Mouse (Mus musculus) brown adipose tissue, adult 24 weeks (tissue): ENCODE data around the gene Ccdc57. TPM values are rescaled to one million over a fixed set of nuclear protein-coding genes. Genes with fewer than 3 reads are reported as not detected.

Experiments used
- H3K27ac ChIP-seq: fragments of 200-500 bp; replicated peaks from 2 replicates; pipeline ENCODE4 v1.5.1; 2012; ENCODE audit warnings: low read depth, mild to moderate bottlenecking, low read length
- H3K4me1 ChIP-seq: fragments of 200-500 bp; 2 replicates; pipeline ENCODE4 v1.6.1; 2012; ENCODE audit warnings: low read length, mixed read lengths; ENCODE audit not compliant: control insufficient read depth, insufficient read depth, insufficient read length
- H3K4me3 ChIP-seq: fragments of 200-500 bp; 2 replicates; pipeline ENCODE4 v1.5.1; 2012; ENCODE audit warnings: low read depth, mild to moderate bottlenecking, low read length, moderate library complexity; ENCODE audit not compliant: insufficient read depth
- polyA plus RNA-seq: library from polyadenylated mRNA; stranded (reverse); fragments of >200 nt; gene quantifications from 2 replicates; pipeline ENCODE4 v1.2.4, GENCODE M21; 2012; ENCODE audit not compliant: missing spikeins, insufficient read depth, insufficient read length

The Ccdc57 gene
- polyA plus RNA-seq, 1 experiment, result 7.1 TPM

DNA sequence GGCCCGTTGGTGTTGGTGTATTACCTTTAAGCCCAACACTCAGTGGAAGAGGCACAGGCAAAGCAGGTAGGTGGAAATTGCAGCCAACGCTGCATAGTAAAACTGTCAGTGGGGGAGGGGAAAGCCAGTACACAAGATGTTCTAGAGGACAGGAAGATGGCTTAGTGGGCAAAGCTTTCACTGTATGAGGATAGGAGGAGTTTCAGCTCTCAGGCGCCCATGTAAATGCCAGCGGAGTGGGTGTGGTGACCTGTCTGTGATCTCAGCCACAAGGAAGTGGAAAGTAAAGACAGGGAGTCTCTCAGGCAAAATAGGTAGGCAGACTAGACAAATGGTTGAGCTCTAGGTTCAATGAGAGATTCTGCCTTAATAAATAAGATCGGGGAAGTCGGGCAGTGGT is 8.3 kb upstream of the Ccdc57 start:
- Histone ChIP-seq H3K4me1 (no peaks in the 10 kb centered on the region), H3K27ac (no peak overlapping the region), H3K4me3 (no peak overlapping the region)

DNA sequence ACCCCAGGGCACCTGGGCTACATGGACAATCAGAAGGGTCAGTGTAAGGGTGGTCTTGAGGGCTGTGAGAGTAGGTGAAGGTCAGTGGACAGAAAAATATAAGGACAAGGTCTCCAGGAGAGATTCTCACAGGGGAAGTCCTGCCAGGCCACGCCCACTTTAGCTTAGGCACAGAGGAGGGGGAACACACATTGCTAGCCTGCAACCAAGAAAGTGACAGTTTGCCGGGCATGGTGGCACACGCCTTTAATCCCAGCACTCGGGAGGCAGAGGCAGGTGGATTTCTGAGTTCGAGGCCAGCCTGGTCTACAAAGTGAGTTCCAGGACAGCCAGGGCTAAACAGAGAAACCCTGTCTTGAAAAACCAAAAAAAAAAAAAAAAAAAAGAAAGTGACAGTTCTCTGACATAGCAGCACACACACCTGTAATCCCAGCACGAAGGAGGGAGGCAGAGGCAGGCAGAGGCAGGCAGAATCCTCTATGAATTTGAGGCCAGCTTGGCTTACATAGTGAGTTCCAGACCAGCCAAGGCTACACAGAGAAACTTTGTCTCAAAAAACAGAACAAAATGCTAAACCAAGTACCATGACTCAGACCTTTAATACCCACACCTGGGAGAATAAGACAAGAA is 7.2 kb upstream of the Ccdc57 start:
- Histone ChIP-seq H3K27ac (no peak overlapping the region), H3K4me3 (no peak overlapping the region), H3K4me1 (no peaks in the 10 kb centered on the region)

DNA sequence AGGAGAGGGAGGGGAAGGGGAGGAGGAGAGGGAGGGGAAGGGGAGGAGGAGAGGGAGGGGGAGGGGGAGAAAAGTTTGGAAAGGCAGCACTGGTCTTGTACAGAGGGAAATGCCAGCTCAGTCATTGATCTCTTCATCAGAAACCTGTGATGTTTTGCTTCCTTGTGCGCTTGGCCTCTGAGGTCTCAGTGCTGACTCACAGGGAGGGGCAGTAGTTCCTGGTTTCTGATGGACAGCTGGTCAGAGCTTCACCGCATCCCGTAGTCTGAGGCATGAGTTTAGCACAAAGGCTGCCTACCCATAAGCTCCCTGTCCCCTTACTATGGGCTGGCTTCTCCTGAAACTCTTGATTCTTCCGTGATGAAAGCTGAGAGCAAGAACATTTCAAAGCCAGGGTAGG is 6.1 kb upstream of the Ccdc57 start:
- Histone ChIP-seq H3K4me1 (no peaks in the 10 kb centered on the region), H3K4me3 (no peak overlapping the region), H3K27ac (no peak overlapping the region)

DNA sequence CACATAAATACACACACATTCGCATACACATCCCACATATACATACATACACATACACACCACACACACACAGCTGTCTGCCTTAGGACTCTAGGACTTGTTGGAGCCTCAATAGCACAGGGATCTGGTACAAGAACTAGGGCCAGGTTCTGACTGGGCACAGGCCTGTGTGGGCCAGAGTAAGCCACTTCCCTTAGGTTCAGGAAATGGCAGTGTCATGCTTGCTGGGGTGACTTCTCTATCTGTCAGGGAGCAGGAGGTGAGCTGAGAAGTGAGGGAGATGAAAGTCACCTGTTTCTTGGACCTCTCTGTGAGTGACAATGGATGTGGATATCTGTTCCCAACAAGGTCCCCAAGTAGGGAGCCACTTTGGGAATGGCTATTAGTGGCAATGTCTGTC is 5.3 kb upstream of the Ccdc57 start:
- Histone ChIP-seq H3K27ac (no peak overlapping the region), H3K4me3 (no peak overlapping the region), H3K4me1 (peaks cover 2% of the 10 kb centered on the region; the same call in 1 of the 2 replicates)

DNA sequence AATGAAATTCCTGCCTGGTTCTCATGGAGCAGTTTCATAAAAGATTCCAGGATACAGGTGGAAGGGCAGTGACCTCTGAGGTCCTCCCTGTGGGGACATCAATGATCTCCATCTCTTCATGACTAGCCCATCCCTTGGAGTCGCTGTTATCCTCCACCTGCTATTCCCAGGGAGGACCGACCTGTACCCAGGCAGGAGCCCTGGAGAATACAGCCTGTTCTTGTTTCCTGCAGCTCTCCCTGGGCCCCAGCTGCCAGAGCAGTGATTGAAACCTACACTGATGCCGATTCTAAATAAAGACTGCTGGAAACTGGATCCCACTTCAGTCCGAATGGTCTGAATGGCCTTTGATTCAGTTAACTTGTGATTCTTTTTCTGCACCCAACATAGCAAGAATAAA is 1.2 kb downstream of the Ccdc57 start:
- Histone ChIP-seq H3K27ac (no peak overlapping the region), H3K4me3 (no peak overlapping the region), H3K4me1 (peaks cover 6% of the 10 kb centered on the region; the same call in 1 of the 2 replicates)

DNA sequence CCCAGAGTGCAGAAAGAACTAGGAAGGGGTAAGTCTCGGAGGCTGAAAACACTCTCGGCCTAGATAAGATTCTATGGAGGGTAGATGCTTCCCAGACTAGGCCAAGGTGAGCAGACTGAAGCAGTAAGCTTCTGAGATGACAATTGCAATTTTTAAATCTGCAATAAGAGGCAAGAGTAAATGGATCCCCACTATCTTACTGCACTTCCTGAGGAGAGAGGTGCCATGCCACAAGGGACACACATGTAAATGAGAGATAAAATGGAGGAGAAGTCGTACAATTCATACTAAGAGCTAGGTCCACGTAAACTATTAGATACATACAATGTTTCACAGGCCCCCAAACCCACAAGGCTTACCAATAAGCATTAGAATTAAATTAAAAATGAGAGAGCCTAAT is 4.2 kb downstream of the Ccdc57 start:
- Histone ChIP-seq H3K4me1 (peaks cover 6% of the 10 kb centered on the region; the same call in 1 of the 2 replicates), H3K27ac (no peak overlapping the region), H3K4me3 (no peak overlapping the region)

DNA sequence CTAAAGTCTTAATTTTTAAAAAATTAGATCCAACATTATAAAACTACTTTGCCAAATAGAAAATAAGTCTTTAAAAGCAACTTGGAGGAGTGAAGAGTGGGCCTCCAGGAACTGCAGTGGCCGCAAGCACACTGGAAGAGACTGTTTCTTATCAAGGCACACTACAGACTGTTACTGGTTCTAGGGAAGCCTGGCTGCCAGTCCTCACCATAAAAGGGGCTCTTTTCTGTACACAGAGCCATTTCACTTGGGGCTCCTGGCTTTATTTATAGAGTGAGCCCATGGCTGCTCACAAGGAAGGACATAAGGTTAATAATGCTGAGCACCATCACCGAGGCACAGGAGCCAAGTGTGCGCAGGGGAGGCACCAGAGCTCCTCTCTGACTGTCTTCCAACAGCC is 10.1 kb downstream of the Ccdc57 start:
- Histone ChIP-seq H3K27ac (no peak overlapping the region), H3K4me1 (no peaks in the 10 kb centered on the region), H3K4me3 (no peak overlapping the region)

DNA sequence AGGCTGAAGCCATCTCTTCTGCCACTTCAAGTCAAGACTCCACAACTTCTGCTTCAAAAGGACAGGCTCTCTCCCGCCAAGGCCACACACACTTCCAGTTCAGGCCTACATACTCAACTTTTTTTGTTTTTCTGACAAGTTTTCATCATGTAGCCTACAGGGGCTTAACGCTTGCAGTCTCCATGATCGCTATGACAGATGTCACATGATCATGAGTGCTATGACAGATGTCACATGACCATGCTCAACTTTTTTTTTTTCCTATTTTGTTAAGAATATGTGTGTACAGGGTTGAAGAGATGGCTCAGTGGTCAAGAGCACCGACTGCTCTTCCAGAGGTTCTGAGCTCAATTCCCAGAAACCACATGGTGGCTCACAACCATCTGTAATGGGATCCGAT is 14.9 kb downstream of the Ccdc57 start:
- H3K4me1 ChIP-seq, result no peaks in the 10 kb centered on the region

DNA sequence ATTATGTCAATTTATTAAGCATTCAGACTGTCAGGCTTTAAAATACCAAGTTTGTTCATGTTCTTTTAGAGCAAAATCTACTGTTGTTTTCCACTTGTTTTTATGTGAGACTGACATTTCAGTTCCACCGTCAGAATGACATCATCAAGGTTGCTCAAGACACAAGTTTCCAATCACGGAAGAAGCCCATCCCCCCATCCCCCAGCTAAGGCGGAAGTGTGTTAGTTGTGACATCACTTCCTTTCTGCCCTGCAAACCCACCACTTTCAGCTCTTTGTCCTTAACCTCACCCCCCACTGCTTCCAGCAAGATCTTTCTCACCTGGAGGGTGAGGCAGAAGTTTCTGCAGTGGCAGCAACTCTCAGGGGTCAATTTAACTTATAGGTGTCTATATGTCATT is 16.2 kb downstream of the Ccdc57 start:
- H3K27ac ChIP-seq, result no peak overlapping the region
- H3K4me1 ChIP-seq, result no peaks in the 10 kb centered on the region

More for the DNA sequence above, 14.9 kb downstream of the Ccdc57 start:
- no peak overlapping the region for H3K4me3 ChIP-seq
- H3K27ac ChIP-seq, result no peak overlapping the region

DNA sequence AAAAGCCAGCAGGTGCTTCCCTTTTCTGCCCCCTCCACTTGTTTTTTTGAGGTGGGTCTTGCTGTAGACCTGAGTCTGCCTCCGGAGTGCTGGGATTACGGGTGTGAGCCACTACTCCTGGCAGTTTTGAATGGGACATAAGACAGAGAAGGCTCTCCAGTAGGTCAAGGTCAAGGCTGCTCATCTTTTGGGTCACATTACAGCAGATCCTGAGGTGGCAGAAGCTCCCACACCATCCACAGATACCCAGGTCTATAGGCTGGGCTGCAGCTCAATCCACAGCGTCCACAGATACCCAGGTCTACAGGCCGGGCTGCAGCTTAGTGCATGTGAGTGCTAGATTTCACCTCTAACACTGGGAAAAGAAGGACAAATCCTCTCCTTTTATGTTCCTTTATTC is 18.9 kb downstream of the Ccdc57 start:
- Histone ChIP-seq H3K4me1 (no peaks in the 10 kb centered on the region), H3K27ac (no peak overlapping the region), H3K4me3 (no peak overlapping the region)

More for the DNA sequence above, 16.2 kb downstream of the Ccdc57 start:
- H3K4me3 ChIP-seq, result no peak overlapping the region

DNA sequence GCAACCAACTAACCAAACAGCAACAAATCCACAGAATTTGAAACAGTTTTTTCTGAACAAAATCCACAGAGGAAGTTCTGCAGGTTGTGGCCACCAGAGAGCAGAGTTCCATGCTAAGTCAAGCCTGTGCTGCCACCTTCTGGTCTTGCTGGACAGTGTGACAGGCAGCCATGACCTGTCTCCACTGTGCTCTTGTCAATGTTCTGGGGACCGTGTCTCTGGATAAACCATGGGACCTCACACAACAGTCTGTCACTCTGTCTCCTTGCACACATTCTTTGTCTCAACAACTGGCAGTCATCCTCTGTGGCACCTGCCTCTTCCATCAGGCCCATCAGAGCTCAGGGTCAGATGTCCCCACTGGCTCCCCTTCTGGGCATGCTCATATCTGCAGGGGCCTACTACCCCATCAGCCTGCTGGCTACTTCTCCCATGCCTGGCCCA is 27.2 kb downstream of the Ccdc57 start:
- Histone ChIP-seq H3K27ac (no peak overlapping the region), H3K4me3 (no peak overlapping the region), H3K4me1 (no peaks in the 10 kb centered on the region)

DNA sequence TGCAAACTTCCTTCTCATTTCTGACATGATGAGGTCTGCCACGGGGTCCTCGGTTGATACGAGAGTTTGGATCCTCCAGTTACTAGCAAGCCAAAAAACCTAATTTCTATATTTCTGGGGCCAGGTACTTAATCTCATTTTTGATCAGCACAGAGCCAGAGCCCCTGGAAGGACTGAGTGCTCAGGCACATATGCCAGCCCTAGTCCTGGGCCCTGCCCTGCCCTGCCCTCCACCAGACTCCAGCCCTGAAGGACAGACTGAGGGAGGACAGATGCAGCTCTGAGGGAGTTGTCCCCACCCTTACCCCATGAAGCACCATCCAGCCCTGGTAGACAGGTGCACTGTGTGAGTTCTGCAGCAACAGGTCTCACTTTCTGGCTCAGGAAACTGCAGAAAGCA is 28.1 kb downstream of the Ccdc57 start:
- Histone ChIP-seq H3K27ac (no peak overlapping the region), H3K4me1 (no peaks in the 10 kb centered on the region), H3K4me3 (no peak overlapping the region)

DNA sequence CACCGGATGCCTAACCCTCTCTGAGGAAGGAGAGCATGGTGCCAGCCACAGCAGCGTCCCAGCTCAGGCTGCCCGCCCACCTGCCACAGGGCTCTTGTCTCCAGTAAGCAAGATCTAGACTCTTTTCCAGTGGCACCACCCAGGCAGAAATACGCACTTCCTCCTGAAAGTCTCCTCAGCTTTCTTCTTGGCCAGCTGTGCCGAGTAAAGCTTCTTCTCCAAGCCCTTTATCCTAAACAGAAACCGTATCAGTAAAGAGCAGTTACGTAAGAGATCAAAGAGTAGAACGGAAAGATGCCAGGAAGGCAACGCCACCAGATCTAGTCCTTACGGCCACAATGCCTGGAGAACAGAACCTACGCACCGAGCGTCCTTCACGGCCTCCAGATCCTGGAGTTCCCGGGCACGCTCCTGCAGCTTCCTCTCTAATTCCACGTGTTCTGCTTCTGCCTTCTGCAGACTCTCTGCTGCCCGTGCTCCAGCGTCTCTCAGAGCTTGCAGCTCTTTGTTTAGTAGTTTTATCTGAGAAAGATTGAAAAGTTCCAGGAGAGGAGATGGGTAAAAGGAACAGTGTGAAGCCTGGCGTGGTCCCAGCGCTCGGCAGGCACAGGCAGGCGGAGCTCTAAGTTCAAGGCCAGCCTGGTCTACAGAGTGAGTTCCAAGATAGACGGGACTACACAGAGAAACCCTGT is 29.4 kb downstream of the Ccdc57 start:
- Histone ChIP-seq H3K4me1 (no peaks in the 10 kb centered on the region), H3K27ac (no peak overlapping the region), H3K4me3 (no peak overlapping the region)

DNA sequence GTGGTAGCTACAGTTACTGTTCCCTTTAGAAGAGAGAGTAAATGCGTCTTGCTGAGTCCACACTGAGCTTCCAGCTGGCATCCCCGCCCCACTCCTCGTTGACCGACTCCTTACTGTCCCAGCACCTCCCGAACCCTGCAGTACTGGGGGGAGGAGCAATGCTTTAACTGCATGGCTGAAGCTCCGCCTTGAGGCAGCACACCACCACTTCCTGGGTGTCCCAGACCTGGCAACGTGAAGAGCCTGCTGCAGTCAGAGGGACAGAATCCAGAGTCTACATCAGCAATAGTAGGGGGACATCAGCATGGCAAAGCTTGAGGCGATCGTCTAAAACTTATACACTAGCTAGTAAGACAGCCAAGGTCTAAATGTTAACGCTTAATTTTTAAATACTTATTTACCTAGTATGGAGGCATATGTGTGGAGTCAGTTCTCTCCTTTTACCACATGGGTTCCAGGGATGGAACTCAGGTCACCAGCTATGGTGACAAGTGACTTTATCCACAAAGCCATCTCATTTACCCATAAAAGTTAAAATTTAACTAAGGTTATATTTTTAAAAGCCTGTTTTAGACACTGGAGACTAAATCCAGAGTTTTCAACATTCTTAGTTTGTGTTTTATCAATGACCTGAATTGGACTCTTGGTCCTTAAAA is 30.1 kb downstream of the Ccdc57 start:
- no peak overlapping the region for H3K27ac ChIP-seq
- H3K4me1 ChIP-seq, result peaks cover 2% of the 10 kb centered on the region; the same call in 1 of the 2 replicates
- H3K4me3 ChIP-seq, result no peak overlapping the region

DNA sequence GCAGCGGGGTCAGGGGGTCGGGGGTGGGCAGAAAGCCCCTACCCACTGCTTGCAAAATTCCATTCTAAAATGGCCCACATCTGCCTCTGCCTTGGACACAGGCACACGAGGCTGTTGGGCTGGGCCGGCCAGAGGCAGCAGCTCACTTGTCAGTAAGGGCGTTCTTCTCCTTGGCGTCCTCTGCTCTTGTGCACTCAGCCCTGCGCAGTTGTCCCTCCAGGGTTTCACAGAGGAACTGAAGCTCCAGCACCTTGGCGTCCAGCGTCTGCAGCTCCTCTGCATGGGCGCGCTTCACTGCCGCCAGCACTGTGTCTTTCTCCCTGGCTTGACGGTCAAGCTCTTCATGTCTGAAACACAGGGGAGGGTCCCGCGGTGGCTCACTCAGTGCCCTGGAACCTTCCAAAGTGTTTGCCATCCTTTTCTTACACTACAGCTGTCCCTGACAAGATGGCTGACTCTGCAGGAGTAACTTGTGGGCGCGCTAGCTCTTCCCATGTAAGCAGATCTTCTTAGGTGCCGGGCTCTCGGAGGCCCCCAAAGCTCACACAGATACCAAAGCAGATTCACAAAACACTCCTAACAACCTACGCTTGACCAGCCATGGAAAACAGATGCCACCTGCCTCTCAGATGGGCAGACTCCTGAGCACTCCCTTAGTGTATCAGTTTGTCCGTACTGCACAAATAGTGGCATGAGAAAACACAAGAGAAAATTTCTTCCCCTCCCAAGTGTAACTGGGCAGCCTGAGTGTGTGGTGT is 30.8 kb downstream of the Ccdc57 start:
- no peak overlapping the region for H3K4me3 ChIP-seq
- H3K4me1 ChIP-seq, result peaks cover 2% of the 10 kb centered on the region; the same call in 1 of the 2 replicates
- H3K27ac ChIP-seq, result no peak overlapping the region
